Mouse (Mus musculus) cerebellum, adult 9-11 months (tissue): ENCODE measurements at regions not wholly inside any gene's neighbourhood (a gene's known extent, or its start where the extent isn't known, plus 50 kb on each side); places are given as distances from the start of the nearest gene placed in this dataset.

ENCODE experiments used
- DNase-seq: peaks from one replicate; pipeline ENCODE4 v3.0.0; 2022

DNA sequence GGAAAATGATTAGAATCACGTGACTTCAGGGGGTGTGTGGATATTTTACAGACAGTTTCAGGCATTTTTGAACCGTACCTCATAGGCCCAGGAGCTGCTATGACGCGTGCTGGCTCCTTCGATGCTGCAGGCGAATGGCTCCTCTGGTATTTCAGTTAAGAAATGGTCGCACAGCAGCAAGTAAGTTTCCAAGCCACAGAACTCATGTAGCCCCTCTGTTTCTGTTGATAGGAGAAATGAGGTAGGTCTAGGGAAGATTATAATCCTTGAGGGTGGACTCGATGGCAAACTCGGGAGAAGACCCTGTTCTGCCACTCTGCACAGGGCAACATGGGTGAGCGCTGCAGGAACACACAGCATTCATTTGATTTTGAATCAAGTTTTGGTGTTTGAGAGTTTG is 127.0 kb upstream of the Npvf start:
- no peak for DNase-seq

DNA sequence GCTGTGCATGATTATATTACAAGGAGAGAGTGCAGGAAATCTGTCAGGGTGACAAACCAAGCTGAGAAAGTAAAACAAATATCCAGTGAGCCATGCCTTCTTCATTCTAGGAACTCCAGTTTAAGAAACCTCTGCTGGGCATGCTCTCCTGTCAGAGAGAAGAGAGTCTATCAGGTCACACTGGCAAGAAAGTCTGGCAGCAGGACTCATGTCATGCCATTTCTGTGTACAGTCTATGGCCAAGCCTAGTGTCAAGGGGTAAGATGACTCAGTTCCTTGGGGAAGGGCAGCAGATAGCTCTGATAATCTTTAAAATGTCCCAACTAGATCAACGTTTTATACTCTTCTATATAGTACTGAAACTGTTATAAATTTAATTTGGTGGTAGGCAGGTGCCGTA is 128.0 kb upstream of the Npvf start:
- DNase-seq: no peak

DNA sequence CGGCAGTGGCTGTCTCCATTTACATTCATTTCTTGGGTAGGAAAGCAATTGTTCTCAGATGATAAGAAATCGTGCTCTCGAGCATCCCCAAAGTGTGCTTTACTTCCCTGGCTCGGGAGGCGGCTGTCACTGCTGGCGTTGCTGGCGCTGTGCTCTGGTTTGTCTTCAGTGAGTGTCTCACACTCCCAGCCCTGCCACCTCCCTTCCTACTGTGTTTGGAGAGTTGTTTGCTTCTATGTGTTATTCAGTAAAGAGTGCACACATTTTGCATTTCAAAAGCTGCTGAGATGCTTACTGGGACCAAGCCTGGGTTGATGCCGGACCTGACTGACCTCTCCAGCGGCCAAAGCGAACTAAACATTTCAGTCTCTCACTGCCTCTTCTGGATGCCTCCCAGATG is 129.3 kb upstream of the Npvf start:
- DNase-seq: no peak

DNA sequence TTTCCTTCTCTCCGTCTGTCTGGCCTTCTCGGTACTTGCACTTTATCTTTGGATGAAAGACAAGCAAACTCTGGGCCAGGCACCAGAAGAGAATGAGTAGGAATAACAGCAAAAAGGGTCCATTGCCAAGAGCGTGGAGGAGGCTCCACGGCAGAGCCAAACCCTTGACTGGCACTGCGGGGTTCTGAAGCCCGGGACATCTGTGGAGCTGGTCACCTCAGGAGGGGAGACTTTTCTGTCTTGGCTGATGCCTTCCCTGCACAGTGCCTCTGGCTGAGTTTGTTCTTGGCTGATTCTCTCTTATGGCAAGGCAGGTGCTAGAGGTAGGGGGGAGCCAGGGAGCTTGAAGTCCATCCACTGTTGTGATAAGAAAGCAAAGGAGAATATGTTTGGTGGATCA is 130.1 kb upstream of the Npvf start:
- peak; percentile 17 for DNase-seq

DNA sequence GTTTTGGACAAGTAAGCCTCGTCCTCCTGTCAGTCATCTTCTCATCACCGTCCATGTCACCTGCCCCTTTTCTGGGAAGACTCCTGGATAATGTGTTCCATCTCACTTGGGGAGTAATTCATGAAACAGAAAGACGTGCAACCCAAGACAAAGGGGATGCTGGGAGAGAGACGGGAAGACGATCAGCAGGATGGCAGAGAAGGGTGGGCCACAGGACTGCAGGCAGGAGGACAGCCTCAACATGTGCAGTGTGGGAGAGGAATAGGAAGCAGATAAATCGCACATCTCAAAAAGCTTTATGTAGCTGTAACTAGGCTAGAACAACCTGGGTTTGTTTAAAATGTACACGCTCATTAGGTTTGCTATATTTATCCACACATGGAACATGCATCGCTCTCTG is 133.4 kb upstream of the Npvf start:
- no peak for DNase-seq

DNA sequence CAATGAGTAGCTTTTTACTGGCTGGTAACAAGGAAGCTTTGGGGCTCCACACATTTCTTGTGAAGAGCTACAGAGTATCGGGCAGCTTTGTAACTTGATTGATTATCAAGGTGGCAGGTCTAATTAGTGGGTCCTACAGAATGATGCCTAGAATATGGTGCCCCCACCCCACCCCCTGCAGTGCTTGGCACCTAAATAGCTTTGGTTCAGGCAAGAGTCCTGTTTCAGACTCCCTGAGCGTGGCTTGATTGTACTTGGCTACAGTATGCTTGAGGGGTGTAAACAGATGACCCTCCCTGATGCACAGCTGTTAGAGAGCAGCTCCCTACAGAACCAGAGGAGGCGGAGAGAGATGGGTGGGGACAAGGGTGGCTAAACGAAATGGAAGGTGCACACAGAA is 145.7 kb upstream of the Npvf start:
- DNase-seq: no peak

GRCm38 (mm10) chr6:50802956-50803355 is 148.7 kb upstream of the Npvf start:
- no peak for DNase-seq

- DNase-seq: no peak
Measured at GRCm38 (mm10) chr6:50804477-50805005, 150.3 kb upstream of the Npvf start.

DNA sequence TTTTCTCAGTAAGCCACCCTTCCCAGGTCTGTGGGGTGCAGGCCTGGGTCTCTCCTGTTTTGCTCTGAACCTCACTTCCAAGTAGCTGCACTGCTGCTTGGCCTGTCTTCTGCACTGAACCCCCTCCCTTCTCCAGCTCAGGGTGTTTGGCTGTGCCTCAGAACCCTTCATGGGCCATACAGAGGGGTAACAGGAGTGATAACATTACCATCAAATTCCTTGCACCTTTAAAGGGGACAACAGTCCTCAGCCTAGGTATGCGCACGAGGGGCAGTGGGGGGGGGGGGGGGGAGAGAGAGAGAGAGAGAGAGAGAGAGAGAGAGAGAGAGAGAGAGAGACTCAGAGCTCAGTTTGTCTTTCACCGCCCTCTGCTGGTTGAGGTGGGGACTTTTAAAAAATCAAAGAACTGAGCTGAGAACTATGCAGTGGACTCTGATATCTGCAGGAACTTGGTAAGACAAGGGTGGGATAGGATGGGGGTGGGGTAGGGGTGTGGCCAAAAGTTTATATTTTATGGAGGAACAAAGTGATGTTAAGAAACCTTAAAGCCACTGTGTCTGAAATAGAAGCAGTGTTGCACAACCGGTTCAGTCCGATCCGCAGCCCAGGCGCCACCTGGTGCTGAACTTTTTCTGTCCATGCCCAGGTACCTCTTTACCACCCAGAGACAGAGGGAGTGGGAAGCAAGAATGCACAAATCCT is 152.3 kb upstream of the Npvf start:
- DNase-seq: peak; percentile 36

- DNase-seq: peak; percentile 12
Measured at GRCm38 (mm10) chr6:50807187-50808012, 153.2 kb upstream of the Npvf start.

DNA sequence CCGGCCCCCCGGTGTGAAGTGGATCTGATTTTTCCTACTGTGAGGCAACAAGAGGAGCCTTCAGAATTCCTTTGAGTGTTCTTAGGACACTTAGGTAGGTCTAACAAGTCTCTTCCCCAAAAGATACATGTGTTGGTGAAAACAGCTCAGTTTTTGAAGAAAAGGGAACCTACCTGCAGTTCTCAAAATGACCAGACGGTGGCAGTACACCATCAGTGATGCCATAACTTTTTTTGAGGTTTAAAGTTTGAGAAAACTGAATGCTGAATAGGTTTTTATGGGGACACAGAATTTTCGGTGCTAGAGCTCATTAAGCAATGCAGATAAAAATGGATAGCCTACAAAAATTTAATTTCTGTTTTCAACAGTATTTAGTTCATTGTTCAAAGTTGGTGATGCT is 153.9 kb upstream of the Npvf start:
- peak; percentile 28 for DNase-seq

DNA sequence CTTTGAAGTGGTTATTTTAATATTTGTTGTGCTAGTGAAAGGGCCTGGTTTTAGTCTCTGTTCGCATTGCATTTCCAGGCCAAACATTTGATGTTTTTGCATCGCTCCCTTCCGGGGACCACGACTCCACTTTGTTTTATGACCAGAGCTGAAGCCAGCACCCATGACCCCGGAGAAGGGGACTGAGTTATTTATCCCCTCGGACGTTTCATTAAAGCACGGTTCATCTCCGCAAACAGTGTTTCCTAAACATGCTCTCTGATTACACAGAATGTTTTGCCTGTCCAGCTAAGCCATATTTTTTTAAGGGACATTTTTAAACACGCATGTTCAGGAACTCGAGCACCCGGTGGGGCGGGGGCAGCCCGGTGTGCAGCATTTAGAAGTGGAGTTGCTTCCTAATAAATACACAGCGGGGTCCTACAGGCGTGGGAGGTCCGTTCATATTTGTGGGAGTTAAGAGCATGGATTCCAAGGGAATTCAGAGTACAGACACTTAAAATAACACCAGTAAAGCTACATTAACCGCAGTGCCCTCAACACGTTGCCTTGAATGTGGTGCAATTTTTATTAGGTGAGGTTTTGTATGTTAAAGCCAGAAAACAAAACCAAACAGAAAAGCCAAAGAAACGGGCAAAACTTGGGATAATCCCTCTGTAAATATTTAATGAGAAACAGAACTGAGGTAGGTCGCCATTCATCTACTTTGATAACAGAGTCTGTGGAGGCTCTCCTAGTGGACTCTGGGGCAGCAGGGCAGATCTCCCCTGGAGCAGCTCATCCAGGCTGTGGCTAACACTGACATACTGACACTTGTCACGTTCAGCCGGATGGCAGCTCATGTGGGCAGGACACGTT is 154.8 kb upstream of the Npvf start:
- no peak for DNase-seq

GRCm38 (mm10) chr6:50809669-50809983 is 155.4 kb upstream of the Npvf start:
- no peak for DNase-seq

DNA sequence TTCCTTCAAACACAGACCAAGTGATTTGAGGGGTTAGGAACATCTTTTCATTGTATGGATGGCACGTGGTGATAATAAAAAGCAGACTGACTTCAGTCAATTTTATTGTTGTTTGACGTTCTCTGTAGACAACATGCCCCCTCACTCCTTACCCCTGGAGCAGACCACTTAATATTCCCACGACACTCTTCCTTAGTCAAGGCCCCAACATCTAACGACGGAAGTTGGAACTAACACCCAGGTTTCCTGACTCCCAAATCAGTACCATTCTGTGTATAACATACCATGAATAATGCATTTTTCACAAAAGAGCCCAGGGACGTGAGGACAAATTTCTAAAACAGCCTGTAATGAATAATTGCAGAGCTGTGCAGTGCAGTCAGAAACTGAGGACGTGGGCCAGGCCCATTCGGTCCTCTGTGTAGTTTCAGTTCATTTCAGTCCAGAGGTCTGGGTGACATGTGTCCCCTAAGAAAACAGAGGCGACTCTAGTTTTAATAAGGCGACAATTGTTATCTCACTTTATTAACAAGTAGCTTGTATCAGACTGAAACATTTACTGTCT is 160.8 kb upstream of the Npvf start:
- DNase-seq: no peak

DNA sequence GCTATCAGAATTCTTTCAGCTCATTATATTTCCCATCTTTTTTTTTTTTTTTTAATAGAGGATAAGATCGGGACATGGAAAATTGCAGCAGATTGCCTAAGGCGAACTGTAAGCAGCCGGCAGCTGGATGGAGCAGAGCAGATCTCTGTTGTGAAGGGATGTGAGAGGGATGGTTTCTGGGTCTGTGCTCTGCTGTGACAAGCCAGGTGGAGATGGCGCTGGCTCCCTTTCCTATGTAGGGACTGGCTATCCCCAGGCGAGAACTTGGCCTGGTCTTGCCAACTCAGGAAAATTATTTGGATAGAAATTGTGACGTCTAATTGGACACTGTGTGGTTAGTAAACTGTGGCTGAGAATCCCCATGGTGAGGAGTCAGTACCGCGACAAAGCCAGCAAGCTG is 161.3 kb upstream of the Npvf start:
- DNase-seq: no peak

GRCm38 (mm10) chr6:50817430-50817829 is 163.2 kb upstream of the Npvf start:
- DNase-seq: no peak

DNA sequence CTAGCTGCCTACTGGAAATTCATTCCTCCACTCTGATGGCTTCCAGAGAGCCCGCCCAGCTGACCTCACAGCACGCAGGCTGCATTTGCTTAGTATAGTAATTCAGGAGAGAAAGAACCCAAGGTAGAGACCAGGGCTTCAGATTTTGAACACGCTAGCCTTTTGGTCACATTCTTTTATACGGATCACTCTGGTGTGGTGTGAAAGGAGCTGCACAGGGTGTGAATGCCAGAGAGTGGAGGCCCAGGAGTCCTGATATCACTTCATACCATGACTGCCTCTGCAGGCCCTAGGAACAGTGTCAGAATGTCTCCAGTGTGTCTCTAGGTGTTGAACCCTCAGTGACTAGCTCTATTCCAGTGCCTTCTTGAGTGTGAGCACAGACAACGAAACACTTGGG is 164.2 kb upstream of the Npvf start:
- no peak for DNase-seq

DNA sequence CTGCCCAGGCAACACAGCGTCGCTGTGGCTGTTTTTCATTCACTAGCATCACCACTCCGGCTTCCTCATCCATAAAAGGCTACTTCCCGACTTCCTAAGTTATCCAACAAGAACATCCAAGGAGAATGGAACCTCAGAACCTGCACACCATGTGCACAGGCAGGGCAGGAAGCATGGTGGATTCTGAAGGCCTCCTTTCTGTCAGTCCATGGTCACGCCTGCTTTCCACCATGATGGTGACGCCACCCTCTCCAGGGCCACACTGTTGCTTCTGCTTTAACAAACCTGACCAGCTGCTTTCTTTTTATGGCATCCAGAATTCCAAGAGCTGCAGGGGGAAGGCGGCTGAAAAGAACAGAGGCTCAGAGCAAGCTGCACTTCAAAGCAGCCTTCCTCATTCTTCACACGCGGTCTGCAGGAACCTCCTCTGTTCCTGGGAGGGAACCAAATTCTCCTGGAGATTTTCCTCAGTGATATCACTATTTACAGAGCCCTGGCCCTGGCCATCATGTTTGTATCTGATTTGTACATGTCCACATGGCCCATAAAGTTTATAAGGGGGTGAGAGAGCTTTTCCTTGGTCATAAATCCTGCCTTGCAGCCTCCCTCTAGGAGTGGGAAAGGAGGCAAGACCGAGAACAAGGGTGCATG is 164.8 kb upstream of the Npvf start:
- DNase-seq: no peak

GRCm38 (mm10) chr6:50821401-50822235 is 167.4 kb upstream of the Npvf start:
- no peak for DNase-seq

DNA sequence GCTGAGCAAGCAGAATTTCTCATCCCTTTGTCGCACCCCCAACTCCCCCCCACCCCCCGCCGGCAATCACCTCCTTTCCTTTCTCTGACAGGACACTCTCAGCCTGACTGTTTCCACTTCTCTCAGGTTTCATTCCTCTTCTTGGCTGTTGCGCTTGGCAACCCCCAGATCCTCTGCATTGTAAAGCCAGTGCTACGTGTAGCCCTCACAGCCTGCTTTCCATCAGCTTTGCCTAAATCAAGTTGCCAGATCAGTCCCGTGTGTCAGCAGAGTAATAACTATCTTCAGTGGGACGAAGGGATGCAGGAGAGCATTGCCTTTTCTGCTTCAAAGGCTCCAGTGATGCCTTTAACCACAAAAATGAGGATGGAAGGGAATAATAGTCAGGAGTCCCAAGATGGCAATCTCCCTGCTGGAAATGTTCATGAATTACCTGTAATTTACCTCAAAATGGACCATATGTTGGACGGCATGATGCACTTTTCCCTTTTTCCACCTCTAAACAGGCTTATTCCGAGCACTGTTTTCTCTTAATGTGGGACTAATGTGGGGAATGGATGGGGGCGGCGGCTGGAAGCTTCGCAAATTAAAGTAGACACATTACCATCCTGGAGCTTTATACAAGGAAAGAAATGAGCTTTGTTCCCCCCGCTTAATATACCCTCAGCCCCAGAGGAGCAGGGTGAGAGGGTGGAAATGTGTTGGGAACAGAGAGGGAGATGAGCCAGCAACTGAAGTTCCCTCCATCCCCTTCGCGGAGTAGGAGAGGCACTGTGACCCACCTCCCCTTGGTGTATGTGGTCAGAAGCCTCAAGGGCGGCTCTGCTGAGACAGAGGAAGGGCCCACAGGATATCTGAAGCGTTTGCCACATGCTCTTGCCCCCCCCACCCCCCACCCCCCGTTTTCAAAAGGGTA is 168.3 kb upstream of the Npvf start:
- no peak for DNase-seq
